In genomic region chr15:99772925-99773324, GRCm38 (mm10) we compare ENCODE assay signal across 9 mouse cellular contexts. TPM values are rescaled to one million over a fixed set of nuclear protein-coding genes. Genes with fewer than 3 reads are reported as not detected.
A peak's percentile ranks its signal among the peaks of the same experiment; 100 is the strongest.
DNase-seq lines count a peak whose midpoint lies in the region; ATAC-seq and TF ChIP-seq lines count a peak whose summit lies in the region.
"Had no signal": no experiment of that assay in that cellular context is flagged by ENCODE, and none has a peak within 500 bp of the region (broad histone marks: within the 10 kb centered on the region; RNA-seq: fewer than 3 reads in every experiment).

No protein-coding gene starts in this region.

- TF ChIP-seq POLR2A in bone marrow macrophage, adult 2 months (IDR thresholded peaks at IDR 0.05; ENCODE audit: borderline replicate concordance, low read depth, low read length), result no peak

- H3K4me1 ChIP-seq in kidney, embryonic 14.5 days (ENCODE audit: control insufficient read depth, insufficient read depth, low read length), result peaks cover 7% of the 10 kb centered on the region
- peaks cover 7% of the 10 kb centered on the region for H3K4me1 ChIP-seq in bone marrow macrophage, adult 2 months (ENCODE audit: control insufficient read depth, insufficient read depth, low read length)
- H3K4me1 ChIP-seq in hindbrain, embryonic 10.5 days (replicated peaks), result peaks cover 33% of the 10 kb centered on the region
- H3K4me1 ChIP-seq in midbrain, embryonic 16.5 days (ENCODE audit: control insufficient read depth, insufficient read depth, low read length), result peaks cover 16% of the 10 kb centered on the region

- no peak overlapping the region for H3K4me3 ChIP-seq in kidney, embryonic 14.5 days (ENCODE audit: low read length)
- H3K4me3 ChIP-seq in bone marrow macrophage, adult 2 months (ENCODE audit: insufficient read depth, low read length), result peak overlapping the region; percentile 77; the same call in 1 of the 2 replicates
- H3K4me3 ChIP-seq in hindbrain, embryonic 10.5 days, result peak overlapping the region; percentile 90
- H3K4me3 ChIP-seq in midbrain, embryonic 16.5 days (ENCODE audit: low read depth, low read length), result no peak overlapping the region

- peak overlapping the region; percentile 82 for H3K4me2 ChIP-seq in kidney, embryonic 14.5 days (replicated peaks; ENCODE audit: low read depth, low read length)
- peak overlapping the region; percentile 90; the same call in 1 of the 2 replicates for H3K4me2 ChIP-seq in midbrain, embryonic 16.5 days (ENCODE audit: low read length)

- no peaks in the 10 kb centered on the region for H3K27me3 ChIP-seq in kidney, embryonic 14.5 days (ENCODE audit: control insufficient read depth, insufficient read depth, low read length)
- H3K27me3 ChIP-seq in hindbrain, embryonic 10.5 days (ENCODE audit: insufficient read depth, poor library complexity, severe bottlenecking), result no peaks in the 10 kb centered on the region
- no peaks in the 10 kb centered on the region for H3K27me3 ChIP-seq in midbrain, embryonic 16.5 days (ENCODE audit: control insufficient read depth, insufficient read depth, low read depth, low read length)
- H3K27me3 ChIP-seq: Patski had no signal

- H3K9me3 ChIP-seq in kidney, embryonic 14.5 days (ENCODE audit: control insufficient read depth, low read length), result no peaks in the 10 kb centered on the region
- no peaks in the 10 kb centered on the region for H3K9me3 ChIP-seq in hindbrain, embryonic 10.5 days
- no peaks in the 10 kb centered on the region for H3K9me3 ChIP-seq in midbrain, embryonic 16.5 days (replicated peaks; ENCODE audit: control insufficient read depth, low read length, poor library complexity, severe bottlenecking)

- no peak for ATAC-seq in kidney, embryonic 14.5 days (ENCODE audit: low FRiP score, low TSS enrichment)
- ATAC-seq in midbrain, embryonic 16.5 days, result no peak

- WGBS in kidney, embryonic 14.5 days, result 15% methylated on average over 3 of the region's 3 CpGs
- 35% methylated on average over 3 of the region's 3 CpGs for WGBS in hindbrain, embryonic 10.5 days
- WGBS in midbrain, embryonic 16.5 days, result 34% methylated on average over 3 of the region's 3 CpGs

- peak overlapping the region; percentile 27; the same call in 1 of the 2 replicates for H3K27ac ChIP-seq in kidney, embryonic 14.5 days (ENCODE audit: low read depth, low read length)
- H3K27ac ChIP-seq in bone marrow macrophage, adult 2 months (ENCODE audit: insufficient read depth, low read depth, low read length), result peak overlapping the region; percentile 3; the same call in 1 of the 2 replicates
- peak overlapping the region; percentile 97 for H3K27ac ChIP-seq in hindbrain, embryonic 10.5 days
- no peak overlapping the region for H3K27ac ChIP-seq in midbrain, embryonic 16.5 days (ENCODE audit: low read length)

- DNase-seq in kidney, postnatal 25 days, result no peak
- DNase-seq in hindbrain, embryonic 10.5 days (ENCODE audit: low spot score), result no peak
- DNase-seq in urinary bladder, postnatal 10 days (ENCODE audit: low spot score), result no peak
- no peak for DNase-seq in cerebellum, adult 11 months
- no peak for DNase-seq in ovary, postnatal 14 days (ENCODE audit: low spot score)

- no peak overlapping the region for H3K9ac ChIP-seq in kidney, embryonic 14.5 days (ENCODE audit: low read depth, low read length)
- no peak overlapping the region for H3K9ac ChIP-seq in midbrain, embryonic 16.5 days (ENCODE audit: low read depth, low read length)

- H3K36me3 ChIP-seq in kidney, embryonic 14.5 days (ENCODE audit: control insufficient read depth, insufficient read depth, low read length), result no peaks in the 10 kb centered on the region
- no peaks in the 10 kb centered on the region; the same call in 1 of the 2 replicates for H3K36me3 ChIP-seq in hindbrain, embryonic 10.5 days
- no peaks in the 10 kb centered on the region for H3K36me3 ChIP-seq in midbrain, embryonic 16.5 days (ENCODE audit: control insufficient read depth, insufficient read depth, low read length)

- TF ChIP-seq CTCF in bone marrow macrophage, adult 2 months (IDR thresholded peaks at IDR 0.05; ENCODE audit: low read depth, low read length), result no peak

RNA-seq across cellular contexts. Expression of gene Cers5, which starts 0.2 kb away (rescaled TPM):
- polyA plus RNA-seq in kidney, embryonic 14.5 days (2014; fragmentation: Nextera tagmentation; extraction: Ambion mirVana), result 74.9 and 87.7 TPM in 2 replicates
- polyA plus RNA-seq in bone marrow macrophage, adult 2 months (2012; ENCODE audit: insufficient read depth, insufficient read length, missing spikeins), result 74.9 and 77.3 TPM in 2 replicates
- 59.1 and 61.3 TPM in 2 replicates for polyA plus RNA-seq in hindbrain, embryonic 10.5 days (2016; fragmentation: Nextera tagmentation; extraction: Ambion mirVana)
- polyA plus RNA-seq in midbrain, embryonic 16.5 days (2015; fragmentation: Nextera tagmentation; extraction: Ambion mirVana), result 79.7 and 83.8 TPM in 2 replicates

RNA-seq across cellular contexts. Expression of gene Cox14, which starts 47.5 kb away (rescaled TPM):
- polyA plus RNA-seq in kidney, embryonic 14.5 days (2014; fragmentation: Nextera tagmentation; extraction: Ambion mirVana), result 184 and 218 TPM in 2 replicates
- 62.3 and 71.3 TPM in 2 replicates for polyA plus RNA-seq in bone marrow macrophage, adult 2 months (2012; ENCODE audit: insufficient read depth, insufficient read length, missing spikeins)
- polyA plus RNA-seq in hindbrain, embryonic 10.5 days (2016; fragmentation: Nextera tagmentation; extraction: Ambion mirVana), result 152 and 174 TPM in 2 replicates
- polyA plus RNA-seq in midbrain, embryonic 16.5 days (2015; fragmentation: Nextera tagmentation; extraction: Ambion mirVana), result 142 and 164 TPM in 2 replicates

RNA-seq across cellular contexts. Expression of gene Gpd1, which starts 55.6 kb away (rescaled TPM):
- 2.0 and 3.1 TPM in 2 replicates for polyA plus RNA-seq in kidney, embryonic 14.5 days (2014; fragmentation: Nextera tagmentation; extraction: Ambion mirVana)
- 0.37 and 1.2 TPM in 2 replicates for polyA plus RNA-seq in bone marrow macrophage, adult 2 months (2012; ENCODE audit: insufficient read depth, insufficient read length, missing spikeins)
- polyA plus RNA-seq in hindbrain, embryonic 10.5 days (2016; fragmentation: Nextera tagmentation; extraction: Ambion mirVana), result 0.54 and 0.78 TPM in 2 replicates
- 1.4 and 1.7 TPM in 2 replicates for polyA plus RNA-seq in midbrain, embryonic 16.5 days (2015; fragmentation: Nextera tagmentation; extraction: Ambion mirVana)

Comparison
In these comparisons a context has a peak if more than half of its experiments do, and no peak if none do; other contexts are left out.
1. H3K4me3 ChIP-seq: peak in bone marrow macrophage, adult 2 months (single experiment) and hindbrain, embryonic 10.5 days (single experiment); none in kidney, embryonic 14.5 days (single experiment) and midbrain, embryonic 16.5 days (single experiment).